Mouse (Mus musculus): ENCODE results near the gene Parp16. TPM values are rescaled to one million over a fixed set of nuclear protein-coding genes. Genes with fewer than 3 reads are reported as not detected.

The Parp16 gene
- 1 to 10 TPM; 3.8 to 5.3 TPM for total RNA-seq (2021)
- long read RNA-seq, experiment 1, partial matches to known transcripts, result 2 of 6 reads
- long read RNA-seq, experiment 1, other reads (novel, unspliced or antisense), result 1 of 6 reads
- long read RNA-seq, experiment 2, partial matches to known transcripts, result 0 of 5 reads
- long read RNA-seq, experiment 2, other reads (novel, unspliced or antisense), result 1 of 5 reads

- no peak for DNase-seq
Measured at GRCm38 (mm10) chr9:65195053-65195452, at the start of gene Parp16. Gene Parp16, plus strand, starts transcription at chr9:65195353.

DNA sequence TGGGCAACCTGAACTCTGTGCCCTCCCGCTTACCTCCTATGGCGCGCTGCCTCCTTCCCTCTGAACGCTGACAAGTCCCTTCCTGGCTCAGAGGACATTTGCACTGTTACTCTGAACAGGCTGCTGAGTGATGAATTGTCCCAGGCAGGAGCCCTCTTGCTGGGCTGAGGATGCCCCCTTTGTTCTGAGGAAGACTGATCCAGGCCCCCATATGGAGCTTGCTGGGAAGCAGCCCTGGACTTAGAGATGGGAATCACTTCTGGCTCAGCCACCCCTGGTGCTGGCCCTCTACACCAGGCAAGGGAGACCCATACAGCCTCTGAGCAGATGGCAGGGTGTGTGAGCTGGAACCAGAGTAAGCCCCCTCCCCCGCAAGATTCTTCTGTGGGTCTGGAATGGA, 49.2 kb upstream of the Parp16 start:
- no peak for DNase-seq

GRCm38 (mm10) chr9:65148507-65148906, 46.6 kb upstream of the Parp16 start:
- no peak for DNase-seq

- DNase-seq, result no peak
Measured at GRCm38 (mm10) chr9:65152711-65153330, 42.3 kb upstream of the Parp16 start.

- DNase-seq, result no peak
Measured at GRCm38 (mm10) chr9:65153331-65153711, 41.8 kb upstream of the Parp16 start.

GRCm38 (mm10) chr9:65154692-65155455, 40.3 kb upstream of the Parp16 start:
- DNase-seq, result no peak

DNA sequence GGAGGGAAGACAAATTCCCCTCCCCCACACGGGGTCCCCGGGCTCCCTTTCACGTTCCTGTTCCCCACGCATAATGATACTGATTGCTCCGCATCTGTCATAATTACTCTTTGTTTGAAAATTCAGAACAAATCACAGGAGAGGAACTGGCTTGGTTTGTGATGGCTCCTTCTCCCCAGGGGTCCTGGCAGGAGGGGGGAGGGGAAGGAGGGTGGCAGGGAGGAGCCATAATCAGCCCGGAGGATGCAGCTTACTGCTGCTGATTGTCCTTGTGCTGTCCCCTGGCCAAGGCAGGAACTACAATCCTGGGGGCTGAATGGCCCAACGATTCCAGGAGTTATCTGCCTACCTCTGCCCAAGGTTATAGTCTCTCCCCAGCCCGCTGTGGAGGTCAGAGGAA, 38.5 kb upstream of the Parp16 start:
- DNase-seq, result no peak

- DNase-seq, result no peak
Measured at GRCm38 (mm10) chr9:65157631-65158030, 37.5 kb upstream of the Parp16 start.

- DNase-seq, result no peak
Measured at GRCm38 (mm10) chr9:65161188-65161587, 34.0 kb upstream of the Parp16 start.

DNA sequence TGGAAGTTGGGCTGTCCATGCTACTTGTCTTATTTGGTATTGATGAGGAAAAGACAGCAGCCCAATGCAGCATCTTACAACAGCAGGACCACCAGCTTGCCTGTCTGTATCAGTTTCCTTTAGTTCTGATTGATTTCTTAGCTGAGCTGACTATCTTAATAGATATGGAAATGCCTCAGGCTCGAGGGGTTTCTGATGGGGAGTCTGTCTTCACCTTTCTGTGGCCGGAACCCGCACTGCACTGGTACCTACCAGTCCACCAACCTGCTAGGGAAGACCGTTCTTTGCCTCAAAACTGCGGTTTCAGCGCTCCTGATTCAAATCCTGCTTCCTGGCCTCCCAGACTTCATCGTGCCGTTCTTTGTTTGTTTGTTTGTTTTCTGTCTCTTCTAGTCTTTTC, 33.3 kb upstream of the Parp16 start:
- DNase-seq, result no peak

DNA sequence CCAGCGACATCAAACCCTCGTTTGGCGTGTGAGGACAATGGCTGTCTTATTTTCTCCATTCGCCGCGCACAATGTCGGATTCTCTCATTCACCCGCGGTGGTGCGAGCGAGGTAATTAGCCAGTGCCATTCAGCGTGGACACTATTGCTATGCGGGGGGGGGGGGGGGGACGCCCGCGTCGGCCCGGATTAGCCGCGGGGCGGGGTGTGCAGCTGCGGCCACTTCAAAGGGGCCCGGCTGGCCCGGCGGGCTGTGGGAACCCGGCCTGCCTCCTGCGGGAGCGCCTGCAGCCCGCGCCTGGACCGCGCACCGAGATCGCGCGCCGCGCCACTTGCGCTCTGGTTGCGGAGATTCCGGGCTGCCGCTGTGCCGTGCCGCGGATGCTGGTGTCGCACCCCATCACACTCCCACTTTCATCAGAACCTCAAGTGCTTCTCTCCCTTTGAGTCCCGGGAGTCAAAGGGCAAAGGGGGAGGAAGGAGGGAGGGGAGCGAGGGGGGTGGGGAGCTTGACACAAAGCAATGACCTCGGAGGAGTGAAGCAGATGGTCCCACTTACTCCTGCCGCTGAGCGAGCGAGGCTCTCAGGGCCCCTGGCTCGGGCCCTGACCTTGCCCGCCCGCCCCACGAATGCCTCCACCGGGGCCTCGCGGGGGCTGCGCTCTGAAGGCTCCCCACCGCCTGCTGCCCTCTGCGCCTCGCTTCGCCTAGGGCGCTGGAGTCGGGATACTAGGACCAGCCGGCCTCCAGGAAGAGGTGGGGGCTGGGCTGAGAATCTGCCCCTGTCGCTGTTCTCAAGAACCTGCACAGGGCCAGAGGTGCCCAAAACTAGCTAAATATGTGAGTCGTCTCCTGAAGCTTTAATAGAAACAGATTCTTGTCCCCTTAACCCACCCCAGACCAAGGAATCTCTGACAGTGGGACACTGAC, 32.2 kb upstream of the Parp16 start:
- DNase-seq, result no peak

DNA sequence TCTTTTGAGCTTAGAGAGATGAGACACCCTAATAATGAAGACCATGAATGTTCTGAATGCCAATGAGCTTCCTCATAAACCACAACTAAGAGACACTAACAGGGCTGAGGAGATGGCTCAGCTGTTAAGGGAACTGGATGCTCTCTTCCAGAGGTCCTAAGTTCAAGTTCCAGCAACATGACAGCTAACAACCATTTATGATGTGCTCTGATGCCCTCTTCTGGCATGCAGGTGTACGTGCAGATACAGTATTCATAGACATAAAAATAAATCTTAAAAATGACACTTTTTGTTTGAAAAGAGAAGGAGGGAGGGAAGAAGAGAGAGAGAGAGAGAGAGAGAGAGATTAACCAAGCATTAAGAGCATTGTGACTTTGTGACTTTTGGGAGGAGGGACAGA, 30.3 kb upstream of the Parp16 start:
- no peak for DNase-seq

GRCm38 (mm10) chr9:65166386-65166785, 28.8 kb upstream of the Parp16 start:
- DNase-seq, result no peak

- no peak for DNase-seq
Measured at GRCm38 (mm10) chr9:65168534-65168933, 26.6 kb upstream of the Parp16 start.

DNA sequence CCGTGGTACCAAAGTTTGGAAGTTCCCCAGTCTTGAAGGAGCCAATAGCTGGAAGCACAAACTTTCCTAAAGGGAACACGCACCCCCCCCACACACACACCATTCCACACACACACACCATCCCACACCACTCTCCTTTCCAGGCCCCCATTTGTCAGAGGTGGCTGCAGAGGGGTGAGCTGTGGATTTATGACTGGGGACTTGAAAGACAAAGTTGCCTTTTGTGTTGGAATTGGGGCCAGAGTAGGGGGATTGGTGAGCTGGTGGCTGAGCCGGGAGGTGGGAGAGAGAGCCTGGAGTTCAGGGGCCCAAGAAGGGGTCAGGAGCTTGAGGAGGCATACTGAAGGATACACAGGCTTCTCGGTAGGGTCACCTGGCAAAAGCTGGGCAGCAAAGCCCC, 26.2 kb upstream of the Parp16 start:
- DNase-seq, result no peak

DNA sequence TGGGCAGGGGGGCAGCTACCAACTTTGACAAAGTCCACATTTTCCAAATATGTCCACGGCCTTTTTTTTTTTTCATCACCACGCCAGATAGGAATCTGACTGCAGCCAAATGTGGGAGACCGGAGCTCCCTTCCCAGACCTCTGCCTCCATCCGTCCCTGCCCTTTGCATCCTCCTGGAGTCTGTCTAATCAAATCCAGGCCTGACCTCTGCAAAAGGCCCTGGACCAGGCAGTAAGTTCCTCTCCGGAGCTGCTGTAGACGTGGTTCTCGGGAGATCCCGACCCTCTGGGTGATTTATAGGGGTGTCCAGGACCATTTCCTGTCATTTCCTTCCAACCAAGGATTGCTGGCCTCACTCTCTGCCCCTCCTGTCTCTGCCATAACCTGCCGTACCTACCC, 22.5 kb upstream of the Parp16 start:
- no peak for DNase-seq

DNA sequence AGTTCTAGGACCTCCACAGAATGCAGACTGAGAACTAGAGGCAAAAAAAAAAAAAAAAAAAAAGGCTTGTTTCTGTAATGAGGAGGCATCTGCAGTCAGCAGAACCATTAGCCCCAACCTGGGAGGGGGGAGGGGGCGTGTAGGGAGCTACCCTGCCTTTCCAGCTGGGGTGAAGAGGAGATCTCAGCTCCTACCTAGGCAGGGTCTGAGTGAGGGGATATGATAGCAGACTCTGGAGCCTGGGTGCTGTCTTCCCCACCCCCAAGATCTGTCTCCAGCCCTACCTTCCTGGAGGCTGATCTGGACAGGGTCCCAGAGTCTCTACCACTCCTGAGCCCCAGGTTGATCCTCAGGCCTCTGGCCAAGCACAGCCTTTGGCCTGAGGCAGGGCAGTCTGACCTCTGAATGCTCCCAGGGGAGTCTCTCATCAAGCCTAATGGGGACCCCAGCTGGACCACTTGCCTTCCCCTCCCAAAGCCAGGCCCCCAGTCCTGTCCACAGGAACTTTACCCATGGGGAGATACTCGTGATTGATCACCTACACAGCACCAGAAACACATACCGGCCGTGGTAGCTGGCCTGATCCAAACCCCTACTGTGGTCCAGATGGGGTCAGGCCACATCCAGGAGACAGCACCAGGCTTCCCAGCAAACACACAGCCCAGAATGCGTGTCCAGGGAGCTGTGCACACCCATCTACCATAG, 19.8 kb upstream of the Parp16 start:
- DNase-seq, result no peak

- no peak for DNase-seq
Measured at GRCm38 (mm10) chr9:65175939-65176871, 18.9 kb upstream of the Parp16 start.

GRCm38 (mm10) chr9:65177497-65177896, 17.7 kb upstream of the Parp16 start:
- DNase-seq, result no peak

DNA sequence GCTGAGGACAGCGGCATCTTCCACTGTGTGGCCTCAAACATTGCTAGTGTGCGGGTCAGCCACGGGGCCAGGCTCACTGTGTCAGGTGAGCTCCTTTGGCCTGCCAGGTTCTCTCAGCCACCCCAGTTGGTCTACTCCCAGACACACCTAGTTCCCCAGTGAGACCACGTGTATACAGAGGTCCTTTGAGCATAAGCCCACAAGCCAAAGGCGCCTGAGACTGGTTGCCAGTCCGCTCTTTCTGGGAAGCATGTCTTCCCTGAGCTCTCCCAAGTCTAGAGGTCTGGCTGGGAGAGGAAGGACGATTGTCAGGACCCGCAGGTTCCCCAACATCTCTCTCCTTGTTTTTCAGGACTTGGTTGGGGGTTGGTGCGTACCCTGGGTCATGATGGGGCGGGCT, 17.2 kb upstream of the Parp16 start:
- no peak for DNase-seq

Measured in gastrocnemius, postnatal 25 days (tissue).